ENCODE assay signal across 1 mouse cellular context in genomic region chr7:66120139-66120538, GRCm38 (mm10).
A peak's percentile ranks its signal among the peaks of the same experiment; 100 is the strongest.
TF ChIP-seq lines count a peak whose summit lies in the region.

No protein-coding gene starts in this region.

TF ChIP-seq in MEL, 35 proteins besides CTCF, POLR2A, EP300 and RAD21 (continued from another document):
- TF ChIP-seq USF2 (IDR thresholded peaks at IDR 0.05; ENCODE audit: borderline replicate concordance in 1 of 2, insufficient read depth in 1 of 2, low read depth in 1 of 2, low read length in 2 of 2), result no peak
- TF ChIP-seq ELF1 (IDR thresholded peaks at IDR 0.05; ENCODE audit: low read depth, low read length), result no peak
- TF ChIP-seq MEF2A (IDR thresholded peaks at IDR 0.05; ENCODE audit: extremely low read depth, insufficient replicate concordance, low read depth, low read length, poor library complexity, severe bottlenecking), result no peak
- no peak for TF ChIP-seq ZC3H11A (IDR thresholded peaks at IDR 0.05; ENCODE audit: low read depth, low read length)
- TF ChIP-seq MXI1 (IDR thresholded peaks at IDR 0.05; ENCODE audit: low read depth, low read length), result peak; percentile 42; the same call in 1 of the 2 replicates
- TF ChIP-seq CHD2 (IDR thresholded peaks at IDR 0.05; ENCODE audit: low read length), result no peak
- TF ChIP-seq SMC3 (IDR thresholded peaks at IDR 0.05; ENCODE audit: low read depth, low read length), result no peak
- no peak for TF ChIP-seq NRF1 (IDR thresholded peaks at IDR 0.05; ENCODE audit: insufficient read depth, low read depth, low read length, poor library complexity, severe bottlenecking)
- no peak for TF ChIP-seq CHD1 (IDR thresholded peaks at IDR 0.05; ENCODE audit: low read depth, low read length)
- no peak for TF ChIP-seq POLR2AphosphoS2 (IDR thresholded peaks at IDR 0.05; ENCODE audit: low read length)
- peak; percentile 97 for TF ChIP-seq RCOR1 (IDR thresholded peaks at IDR 0.05; ENCODE audit: low read depth, low read length)
- peak; percentile 93 for TF ChIP-seq ETS1 (IDR thresholded peaks at IDR 0.05; ENCODE audit: low read depth, low read length)
- TF ChIP-seq MAZ (IDR thresholded peaks at IDR 0.05; ENCODE audit: low read depth, low read length), result no peak
- TF ChIP-seq JUND (IDR thresholded peaks at IDR 0.05; ENCODE audit: low read depth, low read length), result no peak
- TF ChIP-seq UBTF (IDR thresholded peaks at IDR 0.05; ENCODE audit: borderline replicate concordance, insufficient read depth, low read depth, low read length), result no peak
- no peak for TF ChIP-seq TBP (IDR thresholded peaks at IDR 0.05; ENCODE audit: low read depth, low read length)
- TF ChIP-seq TAL1 (IDR thresholded peaks at IDR 0.05; ENCODE audit: low read length), result no peak
- TF ChIP-seq E2F4 (IDR thresholded peaks at IDR 0.05; ENCODE audit: borderline replicate concordance, low read depth, low read length), result no peak
TF ChIP-seq in MEL: peak in this region for 10.
